Mouse (Mus musculus) brain, embryonic 14.5 days (tissue): ENCODE data around the gene Tm9sf3. TPM values are rescaled to one million over a fixed set of nuclear protein-coding genes. Genes with fewer than 3 reads are reported as not detected.
A peak's percentile ranks its signal among the peaks of the same experiment; 100 is the strongest.

ENCODE experiments used
- DNase-seq: peaks from one replicate; pipeline ENCODE4 v3.0.0-alpha.2; 2011; ENCODE audit warnings: low read depth
- CTCF ChIP-seq: fragments of 200-500 bp; IDR thresholded peaks from 2 replicates; pipeline ENCODE4 v1.5.1; 2012; ENCODE audit warnings: inconsistent platforms, mild to moderate bottlenecking, moderate library complexity, borderline replicate concordance; ENCODE audit not compliant: insufficient read depth, insufficient read length; ENCODE audit errors: extremely low read depth
- POLR2A ChIP-seq: fragments of 200-500 bp; IDR thresholded peaks from 2 replicates; pipeline ENCODE4 v1.6.1; 2012; ENCODE audit warnings: mild to moderate bottlenecking, inconsistent platforms, borderline replicate concordance; ENCODE audit not compliant: poor library complexity, insufficient read depth, insufficient read length, severe bottlenecking; ENCODE audit errors: extremely low read depth
- polyA plus RNA-seq: library from polyadenylated mRNA; depleted of rRNA; stranded (reverse); fragments of >200 nt; gene quantifications from 2 replicates; pipeline ENCODE4 v1.2.3, GENCODE M21; 2012

Gene Tm9sf3
- polyA plus RNA-seq, 1 experiment = 105 TPM

DNA sequence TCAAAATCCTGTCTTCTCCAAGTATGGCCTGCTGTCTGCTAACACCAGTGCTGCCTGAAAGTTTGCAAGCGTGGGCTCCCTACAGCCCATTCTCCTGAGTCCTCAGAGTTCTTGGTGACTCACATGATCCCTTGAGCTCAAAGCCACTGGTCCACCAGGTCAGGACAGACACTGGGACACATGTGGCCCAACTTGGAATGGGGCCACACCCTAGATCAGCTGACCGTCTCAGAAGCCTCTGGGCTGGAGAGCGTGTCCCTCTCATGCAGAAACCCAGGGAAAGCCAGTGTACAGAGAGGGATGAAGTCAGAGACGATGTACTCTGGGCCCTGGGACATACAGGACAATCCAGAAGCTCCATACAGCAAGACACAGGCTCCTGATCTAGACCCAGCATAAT is 18.4 kb upstream of the Tm9sf3 start:
- DNase-seq = no peak
- TF ChIP-seq CTCF = no peak

DNA sequence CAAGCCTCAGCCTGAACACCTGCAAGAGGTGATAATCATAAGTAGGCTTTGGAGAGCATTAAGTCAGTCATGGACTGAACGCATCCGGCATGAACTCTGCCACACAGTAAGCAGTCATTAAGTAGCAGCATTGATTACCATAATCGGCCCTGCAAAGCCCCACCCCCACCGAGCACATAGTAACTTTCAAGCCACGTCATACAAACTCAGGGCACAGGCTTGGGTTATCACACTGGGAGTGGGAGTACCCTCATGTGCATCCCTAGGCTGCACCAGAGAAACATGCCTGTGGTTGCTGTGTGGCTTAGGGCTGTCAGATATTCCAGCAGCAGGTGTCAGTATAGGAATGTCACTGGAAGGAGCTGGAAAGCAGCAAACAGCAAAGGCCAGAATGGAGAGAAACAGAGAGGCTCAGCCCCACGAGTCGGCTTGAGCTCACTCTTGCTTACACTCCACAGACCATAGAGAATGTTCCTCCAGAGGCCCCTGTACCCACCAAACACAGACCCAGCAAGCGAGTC is 16.0 kb upstream of the Tm9sf3 start:
- TF ChIP-seq CTCF (peak; percentile 3; the same call in 1 of the 2 replicates), POLR2A (no peak)
- DNase-seq = no peak

DNA sequence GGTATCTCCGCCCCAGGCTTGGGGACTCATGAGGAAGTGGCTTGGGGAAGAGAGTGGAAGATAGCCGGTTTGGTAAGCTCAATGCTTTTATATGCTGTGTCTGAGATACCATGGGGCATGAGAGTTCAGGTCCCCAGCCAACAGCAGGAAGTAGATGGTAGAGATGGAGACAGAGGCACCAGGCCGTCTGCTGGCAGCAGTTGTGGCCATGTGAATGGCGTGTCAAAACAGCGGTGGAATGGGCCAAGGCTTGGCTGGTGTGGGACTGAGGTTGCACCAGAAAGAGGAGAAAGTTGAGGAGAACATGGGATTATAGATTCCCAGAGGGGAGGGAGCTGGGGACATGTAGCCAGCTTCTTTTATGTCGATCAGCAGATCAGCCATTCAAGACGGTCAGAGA is 14.8 kb upstream of the Tm9sf3 start:
- TF ChIP-seq POLR2A (no peak), CTCF (no peak)
- no peak for DNase-seq

DNA sequence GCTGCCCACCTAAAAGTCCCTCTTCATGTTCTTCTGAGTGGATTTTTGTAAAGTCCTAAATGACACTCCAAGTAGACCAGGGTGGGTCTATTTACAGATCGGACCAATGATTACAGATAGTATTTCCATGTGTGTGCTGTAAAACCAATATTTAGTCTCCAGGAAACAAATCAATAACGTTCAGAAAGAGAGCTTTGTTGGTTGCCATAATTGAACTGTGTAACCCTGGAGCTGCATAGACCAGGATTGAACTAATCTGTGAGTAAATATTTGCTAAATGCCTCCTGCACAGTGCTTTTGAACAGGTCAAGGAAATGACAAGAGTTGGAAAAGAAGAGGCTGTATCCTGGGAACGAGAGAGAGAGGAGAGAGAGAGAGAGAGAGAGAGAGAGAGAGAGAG is 11.8 kb upstream of the Tm9sf3 start:
- TF ChIP-seq CTCF = no peak
- no peak for TF ChIP-seq POLR2A
- no peak for DNase-seq

DNA sequence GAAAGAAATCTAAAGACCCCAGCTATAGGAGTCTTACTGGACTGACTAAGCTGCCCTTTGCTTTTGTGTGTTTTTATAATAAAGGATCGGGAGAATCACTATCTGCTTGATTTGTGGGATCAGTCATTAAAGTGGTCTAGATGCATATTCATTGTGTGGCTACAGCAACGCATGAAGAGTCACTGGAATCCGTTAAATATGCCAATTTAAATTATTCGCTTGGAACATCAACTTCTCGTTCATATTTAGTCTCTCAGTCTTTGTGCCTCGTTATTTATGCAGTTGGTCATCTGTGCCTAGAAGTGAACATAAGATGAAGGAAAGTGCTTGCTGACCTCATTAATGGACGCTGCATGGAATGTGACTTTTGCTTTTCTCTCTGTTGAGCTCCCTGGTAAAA is 7.1 kb upstream of the Tm9sf3 start:
- TF ChIP-seq CTCF (no peak), POLR2A (no peak)
- DNase-seq = no peak

DNA sequence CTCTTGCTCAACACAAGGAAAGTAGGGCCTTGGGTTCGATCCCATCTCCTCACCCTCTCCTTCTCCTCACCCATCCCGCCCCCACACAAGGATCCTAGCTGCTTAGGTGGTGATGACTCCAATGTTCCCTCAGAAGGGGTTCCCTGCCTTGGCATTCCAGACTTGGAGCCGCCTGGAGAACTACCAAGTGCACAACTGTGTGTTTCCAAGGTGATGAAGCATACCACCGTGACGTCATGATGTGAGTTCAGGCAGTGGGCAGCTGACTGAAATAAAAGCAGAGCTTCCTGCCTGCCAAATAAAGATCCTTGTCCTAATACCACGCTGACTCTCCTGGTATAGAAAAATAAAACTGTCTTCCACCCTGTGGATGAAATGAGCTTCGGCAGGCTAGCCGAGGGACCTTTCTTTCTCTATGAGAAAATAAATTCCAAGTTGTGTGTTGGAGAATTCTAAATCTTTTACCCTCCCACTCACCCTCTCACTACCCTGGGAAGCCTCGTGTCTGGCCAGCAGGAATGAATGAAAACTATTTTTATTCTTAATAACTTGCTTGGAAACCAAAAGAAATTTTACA is 6.4 kb upstream of the Tm9sf3 start:
- TF ChIP-seq POLR2A (no peak), CTCF (no peak)
- peak; percentile 64 for DNase-seq

DNA sequence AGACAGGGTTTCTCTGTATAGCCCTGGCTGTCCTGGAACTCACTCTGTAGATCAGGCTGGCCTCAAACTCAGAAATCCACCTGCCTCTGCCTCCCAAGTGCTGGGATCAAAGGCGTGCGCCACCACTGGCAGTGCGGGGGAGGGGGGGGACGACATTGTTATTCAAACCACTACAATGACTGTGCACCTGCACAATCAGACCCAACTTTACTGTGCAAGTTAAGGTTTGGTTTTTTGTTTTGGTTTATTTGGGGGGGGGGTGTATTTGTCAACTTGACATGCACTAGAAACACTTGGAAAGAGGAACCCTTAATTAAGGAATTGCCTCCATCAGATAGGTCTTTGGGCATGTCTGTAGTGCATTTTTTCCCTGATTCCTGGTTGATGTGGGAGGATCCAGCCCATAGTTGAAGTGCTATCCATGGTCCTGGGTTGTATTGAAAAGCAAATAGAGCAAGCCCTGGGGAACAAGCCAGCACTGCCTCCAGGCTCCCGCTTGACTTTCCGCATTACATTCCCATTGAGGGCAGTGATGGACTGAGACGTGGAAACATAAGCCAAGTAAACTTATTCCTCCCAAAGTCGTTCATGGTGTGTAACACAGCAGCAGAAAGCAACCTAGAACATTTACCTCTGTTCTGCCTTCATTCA is 2.6 kb upstream of the Tm9sf3 start:
- TF ChIP-seq POLR2A (no peak), CTCF (no peak)
- DNase-seq = no peak

DNA sequence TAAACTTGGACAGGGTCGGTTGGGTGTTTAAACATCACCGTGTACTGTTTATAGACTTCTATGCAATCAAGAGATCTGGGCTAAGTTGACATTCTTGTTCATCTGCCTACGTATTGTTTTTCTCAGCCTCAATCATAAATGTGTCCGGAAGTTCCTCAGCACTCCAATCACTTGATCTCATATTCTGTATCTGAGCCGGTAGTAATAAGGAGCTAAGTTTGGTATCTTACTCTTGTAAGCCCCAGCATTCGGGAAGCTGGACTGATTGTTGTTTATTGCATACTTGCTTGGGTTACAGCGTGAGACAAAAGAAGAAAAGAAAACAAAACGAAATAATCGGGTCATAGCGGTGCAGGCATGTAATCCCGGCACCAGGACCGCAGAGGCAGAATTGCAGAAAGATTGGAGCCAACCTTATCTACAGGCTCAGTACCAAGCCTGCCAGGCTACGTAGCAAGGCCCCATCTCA is 568 bp upstream of the Tm9sf3 start:
- no peak for DNase-seq
- TF ChIP-seq POLR2A (no peak), CTCF (no peak)

DNA sequence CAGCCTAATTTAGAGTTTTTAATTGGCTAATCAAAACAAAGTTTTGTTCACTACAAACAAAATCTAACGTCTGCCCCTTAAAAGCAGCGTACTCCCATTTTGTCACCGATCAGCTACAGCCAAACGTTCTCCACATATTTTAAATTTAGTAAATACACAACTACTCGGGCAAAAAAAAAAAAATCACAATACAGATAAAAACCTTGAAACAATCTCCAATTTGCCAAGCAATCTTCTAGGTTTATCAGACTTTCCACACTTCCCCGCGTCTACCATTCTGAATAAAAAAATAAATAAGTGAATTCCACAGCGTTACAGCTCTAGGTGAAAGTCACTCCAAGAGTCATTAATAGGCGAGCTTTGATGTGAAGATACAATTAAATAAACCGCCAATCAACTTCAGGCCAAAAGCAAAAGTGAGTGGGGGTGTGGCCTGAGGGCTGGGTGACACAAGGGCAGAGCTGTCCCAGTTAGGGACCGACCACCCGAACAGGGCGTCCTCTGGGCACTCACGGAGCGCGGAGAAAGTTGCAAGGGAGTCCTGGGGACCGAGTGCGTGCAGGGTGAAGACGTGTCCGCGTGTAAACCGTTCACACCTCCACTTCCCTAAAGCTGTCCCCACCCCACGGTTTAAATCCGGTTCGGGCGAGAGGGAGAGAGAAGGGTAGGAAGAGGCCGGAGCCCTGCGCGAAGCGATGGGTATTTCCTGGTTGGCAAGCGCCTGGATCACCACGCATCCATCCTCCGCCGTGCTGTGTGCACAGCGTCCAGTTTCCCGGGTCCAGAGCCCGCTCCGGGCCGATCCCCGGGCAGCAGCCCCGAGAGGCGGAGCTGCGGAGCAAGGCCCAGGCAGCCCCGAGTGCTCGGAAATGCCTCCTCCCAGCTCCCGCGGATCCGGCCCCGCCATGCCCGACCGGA is 826 bp downstream of the Tm9sf3 start:
- TF ChIP-seq CTCF = no peak
- TF ChIP-seq POLR2A = peak; percentile 21; the same call in 1 of the 2 replicates

DNA sequence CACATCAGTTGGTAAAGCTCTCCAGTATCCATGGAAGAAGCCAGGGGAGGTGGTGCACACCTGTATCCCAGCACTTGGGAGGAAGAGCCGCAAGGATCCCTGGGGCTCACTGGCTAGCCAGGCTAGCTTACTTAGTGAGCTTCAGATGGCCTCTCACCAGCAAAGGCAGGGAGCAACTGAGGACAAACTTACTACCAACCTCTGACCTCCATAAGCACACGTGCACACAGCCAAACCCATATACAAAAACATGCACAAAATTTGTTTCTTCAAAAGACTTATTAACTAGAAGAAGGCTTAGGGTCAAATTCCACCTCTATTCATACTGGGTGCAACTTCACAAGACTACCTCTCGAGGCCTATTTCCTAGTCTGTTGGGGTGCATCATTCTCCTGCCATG is 3.1 kb downstream of the Tm9sf3 start:
- TF ChIP-seq CTCF = no peak
- TF ChIP-seq POLR2A = no peak

More for the DNA sequence above, 826 bp downstream of the Tm9sf3 start:
- peak; percentile 70 for DNase-seq

DNA sequence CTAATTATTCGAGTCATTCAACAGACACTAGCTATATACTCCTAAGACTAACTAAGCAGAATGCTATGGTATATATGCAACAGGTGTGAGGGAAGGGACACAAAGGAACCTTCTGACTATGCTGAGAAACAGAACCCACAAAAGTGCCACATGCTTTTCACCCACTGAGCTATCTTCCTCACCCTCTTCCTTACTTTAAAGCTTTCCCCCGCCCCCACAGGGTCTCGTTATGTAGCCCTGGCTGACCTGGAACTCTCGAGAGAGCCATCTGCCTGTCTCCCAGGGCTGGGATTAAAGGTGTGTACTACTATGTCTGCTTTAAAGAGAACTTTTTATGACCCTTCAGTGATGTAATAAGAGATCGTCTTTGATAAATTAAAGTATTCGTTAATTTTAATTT is 4.5 kb downstream of the Tm9sf3 start:
- no peak for DNase-seq
- TF ChIP-seq CTCF (no peak), POLR2A (no peak)

More for the DNA sequence above, 3.1 kb downstream of the Tm9sf3 start:
- no peak for DNase-seq
